Mouse (Mus musculus) neural tube, embryonic 12.5 days (tissue): ENCODE data around the gene Nqo2. TPM values are rescaled to one million over a fixed set of nuclear protein-coding genes. Genes with fewer than 3 reads are reported as not detected.

Experiments used
- ATAC-seq: fragments of 200-750 bp; cut with Nextera tagmentation; 2 replicates; pipeline ENCODE4 v1.8.0; 2017; ENCODE audit warnings: low read depth, mild to moderate bottlenecking, moderate TSS enrichment, moderate library complexity; ENCODE audit not compliant: low FRiP score
- H3K27ac ChIP-seq: fragments of 300-500 bp; sonication (generic); 2 replicates; pipeline ENCODE4 v1.5.1; 2016
- H3K27me3 ChIP-seq: fragments of 300-500 bp; sonication (generic); replicated peaks from 2 replicates; pipeline ENCODE4 v1.6.1; 2016; ENCODE audit warnings: mild to moderate bottlenecking
- H3K36me3 ChIP-seq: fragments of 300-500 bp; sonication (generic); 2 replicates; pipeline ENCODE4 v1.6.1; 2016; ENCODE audit warnings: mild to moderate bottlenecking
- H3K4me1 ChIP-seq: fragments of 300-500 bp; sonication (generic); 2 replicates; pipeline ENCODE4 v1.6.1; 2016
- H3K4me2 ChIP-seq: fragments of 300-500 bp; sonication (generic); replicated peaks from 2 replicates; pipeline ENCODE4 v1.6.1; 2016; ENCODE audit warnings: mild to moderate bottlenecking
- H3K4me3 ChIP-seq: fragments of 300-500 bp; sonication (generic); 2 replicates; pipeline ENCODE4 v1.5.1; 2016
- H3K9ac ChIP-seq: fragments of 300-500 bp; sonication (generic); 2 replicates; pipeline ENCODE4 v1.6.1; 2016; ENCODE audit warnings: mild to moderate bottlenecking
- H3K9me3 ChIP-seq: fragments of 300-500 bp; sonication (generic); 2 replicates; pipeline ENCODE4 v1.6.1; 2016; ENCODE audit warnings: mild to moderate bottlenecking
- WGBS: fragments of 180-500 bp; shearing (Covaris S2); methylation state at CpG from one replicate; pipeline ENCODE4 v1.1.7; 2016; 5-methylcytosine and 5-hydroxymethylcytosine counted together
- polyA plus RNA-seq: library from polyadenylated mRNA; unstranded; fragments of >200 nt; fragmentation: Nextera tagmentation; extraction: Ambion mirVana; gene quantifications from 2 replicates; pipeline ENCODE4 v1.2.1, GENCODE M21; 2016

Nqo2 gene
- polyA plus RNA-seq, 1 experiment from 2014 or later, result 18.9 TPM

GRCm38 (mm10) chr13:34003058-34003457 lies 38.6 kb downstream of the Nqo2 start:
- H3K27me3 ChIP-seq, result no peaks in the 10 kb centered on the region
- peak overlapping the region; percentile 94 for H3K4me3 ChIP-seq
- 0 out of 2 replicates have a peak, but pooled peaks cover 8% of the 10 kb centered on the region for H3K4me1 ChIP-seq
- peak overlapping the region; percentile 80 for H3K4me2 ChIP-seq
- no peaks in the 10 kb centered on the region for H3K36me3 ChIP-seq
- peak overlapping the region; percentile 94 for H3K9ac ChIP-seq
- WGBS, result 11% methylated on average over 5 of the region's 5 CpGs
- no peak overlapping the region for H3K27ac ChIP-seq
- ATAC-seq, result peak; percentile 3; the same call in 1 of the 2 replicates
- no peaks in the 10 kb centered on the region for H3K9me3 ChIP-seq

- Histone ChIP-seq H3K36me3 (peaks cover 4% of the 10 kb centered on the region; the same call in 1 of the 2 replicates), H3K9ac (no peak overlapping the region), H3K9me3 (no peaks in the 10 kb centered on the region), H3K4me2 (no peak overlapping the region), H3K4me3 (no peak overlapping the region), H3K27me3 (no peaks in the 10 kb centered on the region), H3K27ac (no peak overlapping the region), H3K4me1 (0 out of 2 replicates have a peak, but pooled peaks cover 5% of the 10 kb centered on the region)
- no peak for ATAC-seq
- 76% methylated on average over 2 of the region's 2 CpGs for WGBS
Observed at GRCm38 (mm10) chr13:34007234-34007633, 42.7 kb downstream of the Nqo2 start.

- Histone ChIP-seq H3K9ac (no peak overlapping the region), H3K4me1 (no peaks in the 10 kb centered on the region), H3K27ac (no peak overlapping the region), H3K4me3 (no peak overlapping the region), H3K27me3 (no peaks in the 10 kb centered on the region), H3K4me2 (no peak overlapping the region), H3K36me3 (peaks cover 25% of the 10 kb centered on the region), H3K9me3 (no peaks in the 10 kb centered on the region)
- ATAC-seq, result no peak
- 95% methylated on average over 9 of the region's 9 CpGs for WGBS
Observed at GRCm38 (mm10) chr13:34016927-34017569, 52.6 kb downstream of the Nqo2 start.

DNA sequence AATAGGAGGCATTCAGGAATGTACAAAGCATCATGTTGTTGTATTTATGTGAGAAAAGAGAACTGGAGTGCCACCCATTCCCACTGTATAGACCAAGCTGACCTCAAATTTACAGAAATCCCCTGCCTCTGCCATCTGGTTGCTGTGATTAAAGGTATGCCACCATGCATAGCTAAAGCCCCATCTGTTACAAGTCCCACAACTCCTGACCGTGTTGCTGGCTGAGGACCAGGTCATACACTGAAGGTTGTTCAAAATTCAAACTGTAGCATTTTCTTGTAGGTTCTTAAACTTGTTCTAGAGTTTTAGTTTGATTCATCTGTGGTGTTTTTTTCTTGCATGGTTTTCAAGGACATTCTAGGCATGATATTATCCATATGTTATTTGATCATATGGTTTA lies 54.0 kb downstream of the Nqo2 start:
- Histone ChIP-seq H3K4me1 (no peaks in the 10 kb centered on the region), H3K27me3 (no peaks in the 10 kb centered on the region), H3K9ac (no peak overlapping the region), H3K27ac (no peak overlapping the region), H3K9me3 (no peaks in the 10 kb centered on the region), H3K4me3 (no peak overlapping the region), H3K36me3 (peaks cover 25% of the 10 kb centered on the region), H3K4me2 (no peak overlapping the region)
- WGBS, result 91% methylated on average over 1 of the region's 1 CpGs
- ATAC-seq, result no peak

GRCm38 (mm10) chr13:34021998-34022397 lies 57.5 kb downstream of the Nqo2 start:
- WGBS, result 85% methylated on average over 2 of the region's 2 CpGs
- Histone ChIP-seq H3K4me2 (no peak overlapping the region), H3K9me3 (no peaks in the 10 kb centered on the region), H3K27ac (no peak overlapping the region), H3K4me1 (no peaks in the 10 kb centered on the region), H3K27me3 (no peaks in the 10 kb centered on the region), H3K4me3 (no peak overlapping the region), H3K9ac (no peak overlapping the region), H3K36me3 (peaks cover 22% of the 10 kb centered on the region)
- no peak for ATAC-seq

GRCm38 (mm10) chr13:34032041-34032440 lies 67.6 kb downstream of the Nqo2 start:
- Histone ChIP-seq H3K36me3 (peaks cover 6% of the 10 kb centered on the region), H3K4me1 (no peaks in the 10 kb centered on the region), H3K9me3 (no peaks in the 10 kb centered on the region), H3K9ac (no peak overlapping the region), H3K27me3 (no peaks in the 10 kb centered on the region), H3K4me2 (no peak overlapping the region), H3K27ac (no peak overlapping the region), H3K4me3 (no peak overlapping the region)
- no peak for ATAC-seq
- WGBS, result 72% methylated on average over 2 of the region's 2 CpGs

GRCm38 (mm10) chr13:34035424-34035823 lies 70.9 kb downstream of the Nqo2 start:
- peaks cover 6% of the 10 kb centered on the region for H3K4me1 ChIP-seq
- ATAC-seq, result no peak
- H3K9ac ChIP-seq, result no peak overlapping the region
- H3K4me2 ChIP-seq, result no peak overlapping the region
- H3K27ac ChIP-seq, result no peak overlapping the region
- H3K4me3 ChIP-seq, result no peak overlapping the region
- 90% methylated on average over 3 of the region's 3 CpGs for WGBS
- H3K36me3 ChIP-seq, result peaks cover 9% of the 10 kb centered on the region
- H3K27me3 ChIP-seq, result no peaks in the 10 kb centered on the region
- no peaks in the 10 kb centered on the region; the same call in 1 of the 2 replicates for H3K9me3 ChIP-seq

- no peak overlapping the region for H3K4me2 ChIP-seq
- 0 out of 2 replicates have a peak, but pooled peaks have one; percentile 3 for ATAC-seq
Observed at GRCm38 (mm10) chr13:34036726-34037125, 72.2 kb downstream of the Nqo2 start.

DNA sequence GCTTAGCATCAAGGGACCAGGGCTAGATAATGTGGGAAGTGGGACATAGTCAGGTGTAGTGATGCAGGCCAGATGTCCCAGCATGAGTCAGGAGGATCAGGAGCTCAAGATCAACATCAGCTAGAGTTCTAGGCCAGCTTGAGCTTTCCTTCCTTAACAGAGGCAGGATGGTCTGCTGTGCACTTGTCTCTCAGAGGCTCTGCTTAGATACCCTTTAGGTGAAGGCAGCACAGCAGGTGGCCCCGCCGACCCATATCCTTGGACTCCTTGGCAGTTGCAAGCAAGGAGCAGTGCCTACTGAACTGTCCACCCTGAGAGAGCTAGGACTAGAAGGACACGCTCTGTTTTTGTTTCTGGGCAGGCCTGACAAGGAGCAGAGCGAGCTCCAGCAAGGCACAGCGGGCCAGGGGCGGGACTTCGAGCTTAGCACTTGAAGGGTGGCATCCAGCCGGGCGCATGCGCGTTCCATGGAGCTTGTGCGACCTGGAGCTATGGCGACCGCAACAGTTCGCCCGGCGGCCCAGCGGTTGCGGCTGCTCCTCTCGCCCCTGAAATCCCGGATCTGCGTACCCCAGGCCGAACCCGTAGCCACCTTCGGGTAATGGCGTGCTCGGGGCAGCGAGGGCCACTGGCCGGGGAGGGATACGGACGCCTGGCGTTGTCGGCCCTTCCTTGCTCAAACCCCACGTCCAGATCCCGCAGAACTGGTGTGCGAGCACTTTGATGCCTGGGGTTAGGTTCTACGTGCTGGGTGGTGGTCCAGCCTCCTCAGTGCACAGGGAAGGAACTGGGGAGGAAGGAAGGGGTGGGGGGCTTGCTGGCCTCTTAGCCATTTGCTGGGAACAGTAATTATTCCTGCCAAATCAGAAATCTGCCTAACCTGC lies 72.9 kb downstream of the Nqo2 start, which contains the start of gene Bphl:
TSS of gene Bphl (plus strand) at position 426 of the 884 bp plus-strand sequence.
- peak within 1 kb of the TSS; percentile 70 for H3K27ac ChIP-seq
- under 1% methylated on average over 37 of the region's 37 CpGs for WGBS
- peak within 1 kb of the TSS; percentile 88 for H3K9ac ChIP-seq
- no peaks in the 10 kb centered on the region for H3K27me3 ChIP-seq
- H3K9me3 ChIP-seq, result no peaks in the 10 kb centered on the region; the same call in 1 of the 2 replicates
- ATAC-seq, result peak; percentile 94
- H3K4me1 ChIP-seq, result peaks cover 6% of the 10 kb centered on the region
- peaks cover 7% of the 10 kb centered on the region for H3K36me3 ChIP-seq
- H3K4me2 ChIP-seq, result peak within 1 kb of the TSS; percentile 76
- peak within 1 kb of the TSS; percentile 68 for H3K4me3 ChIP-seq

More at GRCm38 (mm10) chr13:34036726-34037125, 72.2 kb downstream of the Nqo2 start:
- no peak overlapping the region for H3K27ac ChIP-seq
- H3K9ac ChIP-seq, result no peak overlapping the region
- H3K4me1 ChIP-seq, result peaks cover 6% of the 10 kb centered on the region
- 87% methylated on average over 5 of the region's 5 CpGs for WGBS
- no peak overlapping the region for H3K4me3 ChIP-seq
- H3K9me3 ChIP-seq, result no peaks in the 10 kb centered on the region; the same call in 1 of the 2 replicates
- no peaks in the 10 kb centered on the region for H3K27me3 ChIP-seq
- peaks cover 9% of the 10 kb centered on the region for H3K36me3 ChIP-seq

DNA sequence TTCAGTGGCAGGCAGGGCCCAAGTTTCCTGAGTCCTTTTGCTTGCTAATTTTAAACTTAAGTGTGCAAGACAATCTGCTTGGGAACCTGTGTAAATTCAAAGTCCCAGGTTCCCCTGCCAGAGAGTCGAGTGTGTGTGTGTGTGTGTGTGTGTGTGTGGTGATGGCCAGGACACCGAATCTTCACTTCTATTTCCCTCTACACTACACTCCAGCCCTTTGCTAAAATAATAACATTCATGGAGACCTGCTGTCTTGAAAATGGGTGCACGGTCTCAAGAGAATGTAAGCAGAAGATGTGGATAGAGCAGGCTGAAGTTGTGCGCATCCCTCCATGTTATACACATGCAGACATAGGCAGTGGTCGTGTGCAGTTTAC lies 73.6 kb downstream of the Nqo2 start:
- Histone ChIP-seq H3K4me1 (peaks cover 6% of the 10 kb centered on the region), H3K9me3 (no peaks in the 10 kb centered on the region; the same call in 1 of the 2 replicates), H3K4me2 (peak overlapping the region; percentile 76), H3K4me3 (peak overlapping the region; percentile 68), H3K27ac (peak overlapping the region; percentile 70; the same call in 1 of the 2 replicates), H3K36me3 (peaks cover 3% of the 10 kb centered on the region), H3K9ac (peak overlapping the region; percentile 88), H3K27me3 (no peaks in the 10 kb centered on the region)
- WGBS, result 47% methylated on average over 5 of the region's 5 CpGs
- peak; percentile 21; the same call in 1 of the 2 replicates for ATAC-seq
